Mouse (Mus musculus): ENCODE results near the gene Slc36a2. TPM values are rescaled to one million over a fixed set of nuclear protein-coding genes. Genes with fewer than 3 reads are reported as not detected.

Gene Slc36a2
- polyA plus RNA-seq, 1 experiment from 2014 or later: 3.7 TPM

DNA sequence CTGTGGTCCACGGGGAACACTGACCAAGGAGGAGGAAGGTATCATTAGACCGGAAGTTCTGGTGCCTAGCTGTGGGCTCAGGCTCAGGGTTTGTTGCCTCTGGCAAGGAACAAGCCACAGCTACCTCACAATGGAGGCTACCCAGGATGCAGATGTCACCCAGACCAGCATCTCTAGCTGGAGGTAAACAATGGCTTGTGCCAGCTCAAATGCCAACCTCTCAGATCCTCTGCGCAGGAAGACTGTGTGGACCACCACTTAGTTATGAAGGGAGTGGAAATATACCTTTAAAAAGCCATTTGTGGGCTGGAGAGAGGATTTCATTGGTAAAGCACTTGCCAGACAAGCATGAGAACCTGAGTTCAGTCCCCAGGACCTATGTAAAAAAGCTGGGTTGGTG is 33.3 kb downstream of the Slc36a2 start, which contains the start of gene Slc36a3:
Slc36a3 (minus strand) TSS at position 101 of the 400 bp plus-strand sequence.
- H3K36me3 ChIP-seq: no peaks in the 10 kb centered on the region
- no peak for ATAC-seq (ENCODE audit: borderline replicate concordance, extremely low read depth, low FRiP score, low TSS enrichment)
- WGBS: 68% methylated on average over 3 of the region's 3 CpGs
- no peak within 1 kb of the TSS for H3K27ac ChIP-seq
- H3K4me3 ChIP-seq: no peak within 1 kb of the TSS
- H3K4me1 ChIP-seq: no peaks in the 10 kb centered on the region
- H3K9ac ChIP-seq: no peak within 1 kb of the TSS
- no peak within 1 kb of the TSS for H3K4me2 ChIP-seq
- no peaks in the 10 kb centered on the region for H3K9me3 ChIP-seq
- no peaks in the 10 kb centered on the region for H3K27me3 ChIP-seq

DNA sequence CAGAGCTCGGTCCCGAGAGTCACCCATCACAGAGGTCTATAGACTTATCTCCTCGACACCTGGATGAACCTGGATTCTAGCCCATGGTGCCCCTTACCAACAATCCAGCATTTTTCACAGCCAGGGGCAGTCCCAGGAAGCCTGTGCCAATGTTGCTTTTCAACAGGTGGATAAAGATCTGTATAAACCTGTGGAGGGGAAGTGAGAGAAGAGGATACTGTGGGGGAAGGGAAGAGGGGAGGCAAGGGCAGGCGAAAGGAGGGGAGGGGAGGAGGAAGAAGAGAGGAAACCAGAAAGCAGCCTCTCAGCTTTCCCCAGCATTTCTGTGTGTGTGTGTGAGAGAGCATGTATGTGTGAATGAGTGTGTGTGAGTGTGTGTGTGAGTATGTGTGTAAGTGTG is 36.4 kb downstream of the Slc36a2 start:
- no peak overlapping the region for H3K4me3 ChIP-seq

DNA sequence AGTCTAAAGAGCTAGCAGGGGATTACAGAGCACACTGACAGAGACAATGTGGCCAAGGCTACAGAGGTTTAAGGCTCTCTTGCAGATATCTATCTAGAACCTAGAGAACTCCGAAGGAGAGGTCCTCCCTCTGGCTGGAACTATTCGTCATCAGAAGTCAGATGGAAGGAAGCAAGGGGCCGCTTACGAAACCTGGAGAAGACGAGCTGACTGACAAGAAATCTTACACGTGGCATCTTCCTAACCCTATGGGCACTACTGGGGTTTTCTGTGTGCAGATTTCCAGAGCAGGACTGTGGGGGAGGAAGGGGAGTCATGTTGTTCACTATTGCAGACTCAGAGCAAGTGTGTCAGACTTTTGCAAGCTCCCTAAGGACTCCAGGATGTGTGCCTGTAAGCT is 37.5 kb downstream of the Slc36a2 start:
- Histone ChIP-seq H3K4me1 (no peaks in the 10 kb centered on the region), H3K4me2 (no peak overlapping the region), H3K27ac (no peak overlapping the region), H3K4me3 (no peak overlapping the region), H3K36me3 (no peaks in the 10 kb centered on the region), H3K9ac (no peak overlapping the region), H3K27me3 (no peaks in the 10 kb centered on the region), H3K9me3 (no peaks in the 10 kb centered on the region)
- WGBS: 49% methylated on average over 6 of the region's 6 CpGs
- no peak for ATAC-seq (ENCODE audit: borderline replicate concordance, extremely low read depth, low FRiP score, low TSS enrichment)

More for the DNA sequence above, 36.4 kb downstream of the Slc36a2 start:
- H3K27me3 ChIP-seq: no peaks in the 10 kb centered on the region
- no peaks in the 10 kb centered on the region for H3K36me3 ChIP-seq
- WGBS: 63% methylated on average over 4 of the region's 4 CpGs
- no peak overlapping the region for H3K9ac ChIP-seq
- H3K27ac ChIP-seq: no peak overlapping the region
- no peaks in the 10 kb centered on the region for H3K9me3 ChIP-seq
- H3K4me2 ChIP-seq: no peak overlapping the region
- ATAC-seq (ENCODE audit: borderline replicate concordance, extremely low read depth, low FRiP score, low TSS enrichment): no peak
- H3K4me1 ChIP-seq: no peaks in the 10 kb centered on the region

DNA sequence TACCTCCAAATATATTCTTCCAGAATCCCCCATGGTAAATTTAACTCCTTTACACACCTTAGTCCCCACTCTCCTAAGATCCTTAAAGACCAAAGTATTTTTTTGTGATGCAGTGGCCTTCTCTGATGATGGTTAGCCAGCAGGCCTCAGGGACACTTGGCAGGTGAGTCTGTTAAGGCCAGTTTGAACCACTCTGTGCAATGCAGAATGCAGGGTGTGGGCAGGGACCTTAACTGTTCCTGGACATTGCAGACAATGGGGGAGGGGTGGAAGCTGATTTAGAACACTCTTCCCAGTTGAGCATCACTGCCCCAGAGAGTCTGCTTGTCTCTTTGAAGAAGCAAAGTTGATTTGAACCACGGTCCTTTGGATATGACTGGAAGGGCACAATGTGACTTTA is 38.0 kb downstream of the Slc36a2 start:
- H3K4me3 ChIP-seq: no peak overlapping the region
- H3K9ac ChIP-seq: no peak overlapping the region
- no peak for ATAC-seq (ENCODE audit: borderline replicate concordance, extremely low read depth, low FRiP score, low TSS enrichment)
- no peaks in the 10 kb centered on the region for H3K36me3 ChIP-seq
- no peak overlapping the region for H3K4me2 ChIP-seq
- no peaks in the 10 kb centered on the region for H3K9me3 ChIP-seq
- WGBS: 88% methylated on average over 1 of the region's 1 CpGs
- H3K4me1 ChIP-seq: no peaks in the 10 kb centered on the region
- H3K27ac ChIP-seq: no peak overlapping the region
- no peaks in the 10 kb centered on the region for H3K27me3 ChIP-seq

DNA sequence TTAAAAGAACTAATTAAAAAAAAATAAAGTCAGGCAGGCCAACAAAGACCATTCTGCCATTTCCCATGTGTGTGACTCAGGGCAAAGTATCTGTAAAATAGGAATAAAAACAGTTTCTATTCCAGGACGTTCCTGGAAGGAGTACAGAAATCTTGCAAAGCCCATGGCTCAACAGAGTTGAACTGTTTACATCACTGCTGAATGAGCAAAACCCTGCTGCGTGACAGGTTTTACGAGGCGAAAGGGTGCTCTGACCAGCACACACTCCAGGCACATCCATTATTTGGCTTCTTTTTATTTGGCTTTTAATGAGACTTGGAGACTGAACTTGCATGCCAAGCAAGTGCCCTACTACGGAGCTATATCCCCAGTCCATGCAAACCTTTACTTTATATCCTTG is 40.9 kb downstream of the Slc36a2 start:
- no peaks in the 10 kb centered on the region for H3K9me3 ChIP-seq
- H3K9ac ChIP-seq: no peak overlapping the region
- no peak overlapping the region for H3K4me3 ChIP-seq
- H3K36me3 ChIP-seq: no peaks in the 10 kb centered on the region
- no peak overlapping the region for H3K4me2 ChIP-seq
- no peak for ATAC-seq (ENCODE audit: borderline replicate concordance, extremely low read depth, low FRiP score, low TSS enrichment)
- H3K4me1 ChIP-seq: no peaks in the 10 kb centered on the region
- H3K27me3 ChIP-seq: no peaks in the 10 kb centered on the region
- 48% methylated on average over 5 of the region's 5 CpGs for WGBS
- no peak overlapping the region for H3K27ac ChIP-seq

DNA sequence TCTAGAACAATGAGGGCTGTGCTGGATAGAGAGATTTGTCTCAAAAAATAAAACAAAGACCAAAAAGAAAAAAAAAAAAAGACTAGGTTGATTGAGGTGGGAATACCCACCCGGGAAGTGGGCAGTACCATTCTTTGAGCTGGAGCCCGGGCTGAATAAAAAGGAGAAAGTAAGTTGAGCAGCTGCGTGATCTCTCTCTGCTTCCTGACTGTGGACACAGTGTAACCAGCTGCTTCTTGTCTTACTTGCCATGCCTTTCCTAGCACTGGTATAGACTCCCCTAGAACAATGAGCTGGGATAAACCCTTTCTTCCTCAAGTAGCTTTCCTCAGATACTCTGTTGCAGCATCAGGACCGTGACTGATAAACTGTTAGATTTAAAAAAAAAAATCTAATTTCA is 43.4 kb downstream of the Slc36a2 start:
- Histone ChIP-seq H3K9me3 (no peaks in the 10 kb centered on the region), H3K4me3 (no peak overlapping the region), H3K9ac (no peak overlapping the region), H3K27ac (no peak overlapping the region), H3K4me2 (no peak overlapping the region), H3K4me1 (no peaks in the 10 kb centered on the region), H3K36me3 (no peaks in the 10 kb centered on the region), H3K27me3 (no peaks in the 10 kb centered on the region)
- no peak for ATAC-seq (ENCODE audit: borderline replicate concordance, extremely low read depth, low FRiP score, low TSS enrichment)
- WGBS: 68% methylated on average over 4 of the region's 4 CpGs

DNA sequence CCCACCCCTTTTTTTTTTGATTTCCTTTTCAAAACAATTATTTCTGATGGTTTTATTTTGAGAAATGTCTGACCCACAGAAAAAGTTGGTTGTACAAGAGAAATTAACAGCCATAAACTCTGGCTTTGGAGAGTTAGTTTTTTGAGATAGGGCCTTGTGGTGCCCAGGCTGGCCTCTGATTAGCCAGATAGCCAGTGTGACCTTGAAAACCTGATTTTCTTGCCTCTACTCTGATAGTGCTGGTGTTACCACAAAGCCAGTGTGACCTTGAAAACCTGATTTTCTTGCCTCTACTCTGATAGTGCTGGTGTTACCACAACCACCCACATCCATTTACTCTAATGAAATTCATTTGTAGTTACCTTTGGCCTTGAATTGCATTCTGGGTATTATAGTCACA is 47.2 kb downstream of the Slc36a2 start:
- H3K4me3 ChIP-seq: no peak overlapping the region
- no peaks in the 10 kb centered on the region for H3K4me1 ChIP-seq
- H3K4me2 ChIP-seq: no peak overlapping the region
- H3K27me3 ChIP-seq: no peaks in the 10 kb centered on the region
- H3K9ac ChIP-seq: no peak overlapping the region
- H3K9me3 ChIP-seq: no peaks in the 10 kb centered on the region
- no peaks in the 10 kb centered on the region for H3K36me3 ChIP-seq
- H3K27ac ChIP-seq: no peak overlapping the region
- no peak for ATAC-seq (ENCODE audit: borderline replicate concordance, extremely low read depth, low FRiP score, low TSS enrichment)

DNA sequence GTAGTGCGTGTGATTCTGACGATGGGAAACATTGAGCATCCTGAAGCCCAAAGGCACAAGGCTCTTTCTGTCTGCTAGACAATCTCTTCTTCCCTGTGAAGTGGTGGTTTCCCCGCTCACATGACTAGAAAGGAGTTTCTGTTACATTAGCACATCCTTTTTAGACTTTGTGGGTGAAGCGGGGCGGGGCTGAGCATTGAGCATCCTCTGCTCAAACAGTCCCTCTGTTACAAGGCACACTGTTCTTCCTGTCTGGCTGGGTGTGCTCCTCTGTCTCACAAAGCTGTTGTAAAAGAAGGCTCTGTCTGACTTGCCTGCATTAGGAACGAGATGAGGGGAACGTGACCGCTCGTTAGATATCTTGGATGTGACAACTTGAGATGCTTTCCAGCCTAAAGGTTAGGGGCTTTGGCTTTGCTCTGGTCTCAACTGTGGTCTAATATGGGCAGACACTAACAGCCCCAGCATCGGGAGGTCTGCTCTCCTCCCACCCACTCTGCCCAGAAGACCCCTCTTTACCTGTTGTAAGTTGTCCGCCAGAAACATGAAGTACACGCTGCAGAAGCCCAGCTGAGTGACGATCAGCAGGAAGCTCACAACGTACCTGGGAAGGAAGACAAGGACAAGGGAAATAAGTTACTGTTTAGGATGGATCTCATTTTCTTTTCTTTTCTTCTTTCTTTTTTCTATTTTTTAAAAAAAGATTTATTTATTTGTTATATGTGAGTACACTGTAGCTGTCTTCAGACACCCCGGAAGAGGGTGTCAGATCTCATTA is 47.9 kb downstream of the Slc36a2 start:
- 66% methylated on average over 15 of the region's 15 CpGs for WGBS
- Histone ChIP-seq H3K36me3 (no peaks in the 10 kb centered on the region), H3K4me1 (no peaks in the 10 kb centered on the region), H3K4me2 (no peak overlapping the region), H3K4me3 (no peak overlapping the region), H3K27ac (no peak overlapping the region), H3K27me3 (no peaks in the 10 kb centered on the region), H3K9me3 (no peaks in the 10 kb centered on the region), H3K9ac (no peak overlapping the region)
- ATAC-seq (ENCODE audit: borderline replicate concordance, extremely low read depth, low FRiP score, low TSS enrichment): no peak

DNA sequence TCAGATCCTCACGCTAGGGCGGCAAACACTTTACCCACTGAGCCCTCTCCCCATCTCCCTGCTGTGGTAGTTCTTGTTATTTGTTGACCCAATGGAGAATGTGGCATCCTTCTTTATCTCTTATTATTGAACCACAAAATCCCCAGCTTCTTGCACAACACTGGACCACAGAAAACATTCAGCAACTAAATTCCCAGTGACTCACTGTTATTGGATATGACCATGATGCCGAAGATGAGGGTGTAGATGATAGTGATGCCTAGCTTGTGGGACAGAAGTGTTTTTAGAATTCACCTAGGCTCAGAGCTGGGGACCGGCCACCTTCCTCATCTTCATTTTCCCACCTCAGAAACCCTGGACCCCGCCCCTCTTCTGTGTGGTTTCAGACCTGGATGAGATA is 50.0 kb downstream of the Slc36a2 start:
- no peak overlapping the region for H3K4me2 ChIP-seq
- 83% methylated on average over 5 of the region's 5 CpGs for WGBS
- no peak overlapping the region for H3K27ac ChIP-seq
- H3K4me3 ChIP-seq: no peak overlapping the region
- no peak for ATAC-seq (ENCODE audit: borderline replicate concordance, extremely low read depth, low FRiP score, low TSS enrichment)
- H3K9me3 ChIP-seq: no peaks in the 10 kb centered on the region
- no peaks in the 10 kb centered on the region for H3K4me1 ChIP-seq
- H3K36me3 ChIP-seq: no peaks in the 10 kb centered on the region
- H3K27me3 ChIP-seq: no peaks in the 10 kb centered on the region
- H3K9ac ChIP-seq: no peak overlapping the region

DNA sequence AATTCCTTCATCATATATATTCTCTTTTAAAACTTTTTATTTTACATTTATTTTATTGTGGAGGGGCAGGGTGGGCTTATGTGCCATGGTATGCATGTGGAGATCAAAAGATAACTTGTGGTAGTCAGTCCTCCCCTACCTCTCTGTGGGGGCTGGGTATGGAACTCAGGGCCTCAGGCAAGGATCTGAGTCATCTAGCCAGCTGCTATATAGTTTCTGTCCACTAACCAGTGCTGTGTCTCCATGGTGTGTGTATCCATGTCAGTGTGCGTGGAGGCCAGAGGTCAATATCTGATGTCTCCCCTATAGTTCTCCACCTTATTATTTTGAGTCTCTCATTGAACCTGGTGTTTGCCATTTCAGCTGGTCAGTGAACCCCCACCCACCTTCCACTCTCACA is 50.5 kb downstream of the Slc36a2 start:
- no peaks in the 10 kb centered on the region for H3K36me3 ChIP-seq
- H3K27me3 ChIP-seq: no peaks in the 10 kb centered on the region
- H3K9ac ChIP-seq: no peak overlapping the region
- ATAC-seq (ENCODE audit: borderline replicate concordance, extremely low read depth, low FRiP score, low TSS enrichment): no peak
- H3K9me3 ChIP-seq: no peaks in the 10 kb centered on the region
- H3K4me1 ChIP-seq: no peaks in the 10 kb centered on the region
- no peak overlapping the region for H3K27ac ChIP-seq
- no peak overlapping the region for H3K4me2 ChIP-seq
- 91% methylated on average over 1 of the region's 1 CpGs for WGBS
- no peak overlapping the region for H3K4me3 ChIP-seq

DNA sequence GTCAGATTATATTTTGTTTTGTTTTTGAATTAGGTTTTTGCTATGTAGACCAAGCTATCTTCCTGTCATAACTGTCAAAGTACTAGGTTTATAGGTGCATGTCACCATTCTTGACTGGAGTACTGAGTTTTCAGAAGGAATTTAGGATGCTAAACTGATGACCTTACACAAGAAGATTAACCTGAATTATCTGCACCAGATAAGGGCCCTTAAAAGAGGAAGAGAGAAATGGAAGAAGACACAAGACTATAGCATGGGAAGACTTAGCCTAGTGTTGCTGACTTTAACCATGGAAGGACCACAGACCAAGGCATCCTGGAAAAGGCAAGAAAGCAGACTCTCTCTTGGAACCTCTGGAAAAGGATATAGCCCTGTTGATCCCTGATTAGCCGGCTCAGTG is 51.7 kb downstream of the Slc36a2 start:
- no peaks in the 10 kb centered on the region for H3K4me1 ChIP-seq
- H3K27ac ChIP-seq: no peak overlapping the region
- 88% methylated on average over 1 of the region's 1 CpGs for WGBS
- H3K4me2 ChIP-seq: no peak overlapping the region
- no peaks in the 10 kb centered on the region for H3K9me3 ChIP-seq
- no peak overlapping the region for H3K4me3 ChIP-seq
- no peak for ATAC-seq (ENCODE audit: borderline replicate concordance, extremely low read depth, low FRiP score, low TSS enrichment)
- no peaks in the 10 kb centered on the region for H3K27me3 ChIP-seq
- no peaks in the 10 kb centered on the region for H3K36me3 ChIP-seq
- H3K9ac ChIP-seq: no peak overlapping the region

DNA sequence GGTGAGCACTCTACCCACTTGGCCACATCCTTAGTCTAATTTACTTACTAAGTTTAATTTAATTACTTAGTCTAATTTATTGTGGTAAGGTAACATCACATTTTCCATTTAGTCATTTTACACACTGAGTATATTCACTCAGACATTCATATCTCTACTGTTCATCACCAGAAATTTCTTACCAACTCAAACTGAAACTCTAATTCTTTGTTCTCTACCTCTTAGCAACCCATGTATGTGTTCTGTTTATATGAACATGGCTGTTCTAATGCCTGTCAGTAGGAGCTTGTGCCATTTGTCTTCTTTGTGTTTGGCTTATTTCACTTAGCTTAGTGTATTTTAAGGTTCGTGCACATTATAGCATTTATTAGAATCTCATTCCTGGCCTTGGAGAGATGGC is 52.9 kb downstream of the Slc36a2 start:
- Histone ChIP-seq H3K9ac (no peak overlapping the region), H3K4me2 (no peak overlapping the region), H3K9me3 (no peaks in the 10 kb centered on the region), H3K4me1 (no peaks in the 10 kb centered on the region), H3K4me3 (no peak overlapping the region), H3K27ac (no peak overlapping the region), H3K27me3 (no peaks in the 10 kb centered on the region), H3K36me3 (no peaks in the 10 kb centered on the region)
- WGBS: 55% methylated on average over 1 of the region's 1 CpGs
- no peak for ATAC-seq (ENCODE audit: borderline replicate concordance, extremely low read depth, low FRiP score, low TSS enrichment)

All from lung, embryonic 15.5 days (tissue).